ENCODE assay signal across 8 mouse cellular contexts in the genomic region with DNA sequence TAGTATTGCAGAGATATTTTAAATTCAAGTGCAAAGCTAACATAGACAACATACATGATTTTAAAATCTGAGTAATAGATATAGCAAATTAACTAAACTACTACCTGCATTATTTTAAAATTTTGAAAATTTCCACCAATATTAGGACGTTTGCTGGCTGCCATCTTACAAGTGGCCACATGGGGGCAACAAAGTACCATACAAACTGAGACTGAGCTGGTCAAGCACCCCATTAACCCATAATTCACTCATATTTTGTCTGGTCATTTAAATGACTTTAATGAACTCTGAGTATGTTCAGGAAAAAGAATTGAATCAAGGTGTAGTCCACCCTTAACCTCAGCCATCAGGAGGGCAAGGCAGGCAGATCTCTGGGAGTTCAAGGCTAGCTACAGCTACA. TPM values are rescaled to one million over a fixed set of nuclear protein-coding genes. Genes with fewer than 3 reads are reported as not detected.
DNase-seq lines count a peak whose midpoint lies in the region; ATAC-seq lines count a peak whose summit lies in the region.

No protein-coding gene starts in this region.

- no peaks in the 10 kb centered on the region for H3K36me3 ChIP-seq in liver, embryonic 13.5 days

- H3K27ac ChIP-seq in liver, embryonic 13.5 days: no peak overlapping the region

- peak; percentile 47 to 55 for DNase-seq in frontal cortex, postnatal 36 days (ENCODE audit: low spot score in 2 of 2)
- DNase-seq in right cerebral cortex, postnatal 10 days (ENCODE audit: low spot score in 2 of 2): peak; percentile 44 to 66
- DNase-seq in right cerebral cortex, postnatal 36 days (ENCODE audit: low spot score in 2 of 2): no peak
- DNase-seq in cerebellum, adult 18-20 months: peak; percentile 67 to 81
- peak; percentile 14 for DNase-seq in liver, embryonic 13.5 days
- DNase-seq in spleen, postnatal 10 days (ENCODE audit: low spot score in 2 of 2): peak; percentile 41 to 73

- H3K4me1 ChIP-seq in liver, embryonic 13.5 days (replicated peaks): peaks cover 12% of the 10 kb centered on the region

- 0 out of 2 replicates have a peak, but pooled peaks cover 3% of the 10 kb centered on the region for H3K27me3 ChIP-seq in liver, embryonic 13.5 days

- no peak overlapping the region for H3K4me3 ChIP-seq in liver, embryonic 13.5 days (replicated peaks)

- no peak for ATAC-seq in frontal cortex, adult (ENCODE audit: low TSS enrichment)
- peak; percentile 36 for ATAC-seq in granulocyte monocyte progenitor cell, adult 5-6 weeks (replicated peaks; ENCODE audit: poor library complexity, severe bottlenecking)
- no peak for ATAC-seq in liver, embryonic 13.5 days (ENCODE audit: low read depth)

- no peak overlapping the region for H3K4me2 ChIP-seq in liver, embryonic 13.5 days

- no peaks in the 10 kb centered on the region for H3K9me3 ChIP-seq in liver, embryonic 13.5 days (replicated peaks)

- WGBS in liver, embryonic 13.5 days (ENCODE audit: insufficient replicate concordance): 0% methylated on average over 1 of the region's 1 CpGs

- no peak overlapping the region for H3K9ac ChIP-seq in liver, embryonic 13.5 days

RNA-seq across cellular contexts. Expression of a gene that starts 3.9 kb away (rescaled TPM):
- 41.5 and 45.1 TPM in 2 replicates for total RNA-seq in granulocyte monocyte progenitor cell, adult 5-6 weeks (2014; fragmentation: Nextera tagmentation)
- total RNA-seq in granulocyte monocyte progenitor cell, adult 5-6 weeks (2017): 59.5 and 64.1 TPM in 2 replicates
- 30.7 and 36.7 TPM in 2 replicates for polyA plus RNA-seq in liver, embryonic 13.5 days (2015; fragmentation: Nextera tagmentation; extraction: Ambion mirVana)

Comparison
In these comparisons a context has a peak if more than half of its experiments do, and no peak if none do; other contexts are left out.
1. DNase-seq: peak in frontal cortex, postnatal 36 days (2 of 2), right cerebral cortex, postnatal 10 days (2 of 2), cerebellum, adult 18-20 months (2 of 2), liver, embryonic 13.5 days (single experiment) and spleen, postnatal 10 days (2 of 2); none in right cerebral cortex, postnatal 36 days (0 of 2).